Mouse (Mus musculus) ES-Bruce4 (cell line): ENCODE data around the gene Klhl21. TPM values are rescaled to one million over a fixed set of nuclear protein-coding genes. Genes with fewer than 3 reads are reported as not detected.
A peak's percentile ranks its signal among the peaks of the same experiment; 100 is the strongest.

Experiments
- H3K27ac ChIP-seq: 2 replicates; pipeline ENCODE4 v1.5.1; 2012; ENCODE audit warnings: low read length, inconsistent platforms; ENCODE audit not compliant: insufficient read depth
- H3K27me3 ChIP-seq: 2 replicates; pipeline ENCODE4 v1.6.1; 2012; ENCODE audit warnings: mild to moderate bottlenecking, low read length, inconsistent platforms; ENCODE audit not compliant: control insufficient read depth, poor library complexity, insufficient read depth, severe bottlenecking
- H3K36me3 ChIP-seq: 2 replicates; pipeline ENCODE4 v1.6.1; 2012; ENCODE audit warnings: inconsistent platforms, mild to moderate bottlenecking, low read length, moderate library complexity; ENCODE audit not compliant: control insufficient read depth, poor library complexity, insufficient read depth, severe bottlenecking
- H3K4me1 ChIP-seq: one replicate; pipeline ENCODE4 v1.8.1; 2011; ENCODE audit warnings: low read length; ENCODE audit not compliant: control insufficient read depth, insufficient read depth
- H3K4me3 ChIP-seq: 2 replicates; pipeline ENCODE4 v1.5.1; 2011; ENCODE audit warnings: low read depth, mild to moderate bottlenecking, low read length
- H3K9ac ChIP-seq: 2 replicates; pipeline ENCODE4 v1.6.1; 2012; ENCODE audit warnings: low read depth, mild to moderate bottlenecking, inconsistent platforms; ENCODE audit not compliant: poor library complexity, severe bottlenecking
- H3K9me3 ChIP-seq: replicated peaks from 2 replicates; pipeline ENCODE4 v1.6.1; 2012; ENCODE audit warnings: mild to moderate bottlenecking, low read length, inconsistent platforms; ENCODE audit not compliant: control insufficient read depth, poor library complexity, insufficient read depth, severe bottlenecking
- CTCF ChIP-seq: IDR thresholded peaks from one replicate; pipeline ENCODE4 v1.8.1; 2011; ENCODE audit warnings: low read depth, low read length
- EP300 ChIP-seq: IDR thresholded peaks from 2 replicates; pipeline ENCODE4 v1.6.1; 2011; ENCODE audit warnings: low read depth, low read length; ENCODE audit not compliant: insufficient read depth
- POLR2A ChIP-seq: IDR thresholded peaks from one replicate; pipeline ENCODE4 v1.8.1; 2011; ENCODE audit warnings: low read length; ENCODE audit not compliant: insufficient read depth
- polyA plus RNA-seq: library from polyadenylated mRNA; stranded (reverse); fragments of >200 nt; gene quantifications from 2 replicates; pipeline ENCODE4 v1.2.4, GENCODE M21; 2011; ENCODE audit warnings: low read depth; ENCODE audit not compliant: missing spikeins, insufficient read depth, insufficient read length

Klhl21 gene
- polyA plus RNA-seq, 1 experiment = 24.0 TPM

DNA sequence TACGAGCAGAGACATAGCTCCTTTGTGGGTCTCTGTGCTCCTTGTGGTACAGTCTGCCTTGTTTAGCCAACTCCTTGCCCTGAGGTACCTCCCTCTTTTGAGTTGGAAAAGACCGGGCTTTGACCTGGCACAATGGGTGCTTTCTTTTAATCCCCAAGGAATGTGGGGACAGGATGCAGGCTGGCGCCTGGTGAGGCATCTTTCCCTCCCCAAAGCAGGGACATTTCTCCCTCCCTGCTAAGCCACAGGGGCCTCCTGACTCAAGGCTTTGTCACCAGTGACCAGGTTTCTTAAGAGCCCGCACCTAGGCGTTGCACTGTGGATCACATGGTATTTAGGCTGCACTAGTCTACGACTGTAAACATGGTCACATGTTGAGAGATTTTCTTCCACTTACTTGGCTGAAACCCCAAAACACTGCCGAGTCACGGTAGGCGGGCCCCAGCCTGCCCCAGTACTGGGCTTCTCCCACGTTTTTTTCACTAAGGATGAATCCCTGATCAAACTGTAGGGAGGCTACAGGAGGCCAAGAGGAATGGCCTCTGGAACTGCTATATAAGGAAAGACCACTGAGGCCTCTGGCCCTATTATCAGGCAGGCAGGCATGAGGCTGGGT is 1.6 kb downstream of the Klhl21 start:
- TF ChIP-seq EP300 = no peak
- TF ChIP-seq CTCF = no peak
- no peak for TF ChIP-seq POLR2A
- peaks cover 25% of the 10 kb centered on the region for H3K36me3 ChIP-seq
- peak overlapping the region; percentile 69 for H3K9ac ChIP-seq
- no peaks in the 10 kb centered on the region for H3K9me3 ChIP-seq
- H3K4me3 ChIP-seq = peak overlapping the region; percentile 93
- H3K27me3 ChIP-seq = no peaks in the 10 kb centered on the region
- H3K27ac ChIP-seq = no peak overlapping the region
- H3K4me1 ChIP-seq = no peaks in the 10 kb centered on the region

DNA sequence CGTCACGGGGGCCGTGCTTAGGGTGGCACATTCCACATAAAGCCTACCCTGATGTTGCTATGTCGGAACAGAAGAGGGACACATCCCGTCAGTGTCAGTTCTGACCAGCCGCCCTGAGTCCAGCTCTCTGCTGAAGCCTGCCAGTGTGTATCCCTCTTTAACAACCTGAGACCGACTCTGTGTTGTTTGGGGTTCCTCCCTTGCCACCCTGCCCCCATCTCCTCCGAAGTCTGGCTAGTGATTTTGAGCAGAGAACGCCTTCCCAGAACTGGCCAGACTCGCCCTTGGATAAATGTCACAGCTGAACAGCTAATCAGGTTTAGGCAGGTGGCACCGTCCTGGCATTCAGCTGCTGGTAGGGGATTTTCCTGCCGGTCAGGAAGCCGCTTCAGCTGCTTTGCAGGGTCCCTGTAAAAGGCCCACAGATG is 2.1 kb downstream of the Klhl21 start:
- Histone ChIP-seq H3K27me3 (no peaks in the 10 kb centered on the region), H3K9ac (peak overlapping the region; percentile 69), H3K9me3 (no peaks in the 10 kb centered on the region), H3K27ac (no peak overlapping the region), H3K4me3 (peak overlapping the region; percentile 93), H3K4me1 (no peaks in the 10 kb centered on the region), H3K36me3 (peaks cover 28% of the 10 kb centered on the region)
- TF ChIP-seq EP300 (no peak), CTCF (no peak), POLR2A (no peak)

DNA sequence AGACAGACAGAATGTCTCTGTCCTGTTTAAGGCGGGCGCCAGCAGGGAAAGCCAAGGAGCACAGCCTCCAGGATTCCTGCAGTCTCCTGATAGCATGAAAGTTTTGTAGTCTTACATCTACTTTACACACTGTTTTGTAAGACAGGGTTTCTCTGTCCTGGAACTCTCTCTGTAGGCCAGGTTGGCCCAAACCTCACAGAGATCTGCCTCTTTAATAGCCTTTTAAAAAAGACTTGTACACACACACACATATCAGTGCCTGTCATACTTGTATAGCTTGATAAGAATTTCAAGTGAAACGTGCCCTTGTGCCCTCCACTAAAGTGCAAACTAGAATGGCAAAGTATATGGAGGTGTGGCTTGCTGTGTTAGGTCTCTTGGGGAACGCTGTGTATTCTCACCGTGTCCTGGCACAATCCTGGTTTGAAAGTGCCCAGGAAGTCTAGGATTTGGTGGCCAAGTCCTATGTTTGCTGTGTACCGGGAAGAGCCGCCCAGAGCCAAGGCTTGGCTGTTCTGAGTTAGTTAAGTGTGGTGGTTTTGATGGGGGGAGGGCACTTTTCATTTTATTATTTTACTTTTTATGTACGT is 2.7 kb downstream of the Klhl21 start:
- H3K36me3 ChIP-seq = peaks cover 30% of the 10 kb centered on the region
- no peak for TF ChIP-seq CTCF
- TF ChIP-seq POLR2A = no peak
- TF ChIP-seq EP300 = no peak
- no peaks in the 10 kb centered on the region for H3K9me3 ChIP-seq
- H3K27me3 ChIP-seq = no peaks in the 10 kb centered on the region
- peak overlapping the region; percentile 93 for H3K4me3 ChIP-seq
- peak overlapping the region; percentile 69; the same call in 1 of the 2 replicates for H3K9ac ChIP-seq
- H3K27ac ChIP-seq = no peak overlapping the region
- H3K4me1 ChIP-seq = no peaks in the 10 kb centered on the region

DNA sequence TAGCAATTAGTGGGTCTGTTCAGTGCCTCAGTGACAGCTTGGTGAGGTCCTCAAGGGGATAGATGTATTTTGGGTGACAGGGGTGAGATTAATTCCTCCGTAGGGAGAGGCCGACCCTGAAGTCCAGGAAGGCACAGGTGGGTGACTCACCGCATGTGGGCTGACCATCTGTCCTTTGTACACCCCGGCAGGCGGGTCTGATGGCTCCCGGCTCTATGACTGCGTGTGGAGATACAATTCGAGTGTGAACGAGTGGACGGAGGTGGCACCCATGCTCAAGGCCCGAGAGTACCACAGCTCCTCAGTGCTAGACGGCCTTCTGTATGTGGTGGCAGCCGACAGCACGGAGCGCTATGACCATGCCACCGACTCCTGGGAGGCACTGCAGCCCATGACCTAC is 3.5 kb downstream of the Klhl21 start:
- H3K9ac ChIP-seq = no peak overlapping the region
- H3K4me3 ChIP-seq = 0 out of 2 replicates have a peak overlapping the region, but pooled peaks have one; percentile 7
- no peaks in the 10 kb centered on the region for H3K9me3 ChIP-seq
- no peaks in the 10 kb centered on the region for H3K4me1 ChIP-seq
- TF ChIP-seq EP300 (no peak), POLR2A (no peak), CTCF (no peak)
- no peaks in the 10 kb centered on the region for H3K27me3 ChIP-seq
- no peak overlapping the region for H3K27ac ChIP-seq
- peaks cover 30% of the 10 kb centered on the region for H3K36me3 ChIP-seq

DNA sequence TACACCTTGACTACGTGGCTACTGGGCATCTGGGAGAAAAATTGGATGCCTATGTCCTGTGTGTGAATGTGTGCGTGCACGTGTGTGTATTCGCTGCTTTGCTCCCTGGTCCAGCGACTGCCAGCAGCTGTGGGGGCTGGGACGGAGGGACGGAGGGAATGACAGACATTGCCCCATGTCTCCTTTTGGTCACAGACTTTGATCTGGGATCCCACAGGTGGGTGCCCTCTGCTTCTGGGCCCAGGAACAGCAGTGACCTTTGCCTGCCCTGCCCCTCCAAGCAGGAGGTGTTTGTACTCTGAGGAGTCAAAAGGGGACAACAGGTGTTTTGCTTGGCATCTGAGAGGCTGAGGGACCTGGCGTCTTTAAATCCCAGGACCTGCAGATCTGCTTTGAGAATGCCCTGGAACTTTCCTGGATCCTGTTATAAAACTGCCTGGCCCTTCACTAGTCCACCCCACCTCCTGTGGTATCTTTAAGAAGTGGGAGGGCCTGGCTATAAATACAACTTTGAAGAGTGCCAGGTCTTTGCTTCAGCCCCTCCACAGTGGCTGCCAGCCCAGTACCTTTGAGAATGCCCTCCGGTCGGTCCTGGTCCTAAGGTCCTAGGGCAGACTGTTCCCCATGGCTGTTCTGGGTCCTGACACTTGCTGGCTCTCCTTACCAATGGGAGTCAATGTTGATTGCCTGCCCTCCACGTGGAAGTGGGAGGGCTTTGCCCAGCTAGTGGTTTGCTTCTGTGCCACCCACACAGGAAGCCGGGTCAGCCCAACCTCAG is 4.6 kb downstream of the Klhl21 start:
- Histone ChIP-seq H3K27ac (no peak overlapping the region), H3K9me3 (no peaks in the 10 kb centered on the region), H3K9ac (no peak overlapping the region), H3K27me3 (no peaks in the 10 kb centered on the region), H3K36me3 (peaks cover 30% of the 10 kb centered on the region), H3K4me3 (no peak overlapping the region), H3K4me1 (no peaks in the 10 kb centered on the region)
- TF ChIP-seq POLR2A (no peak), CTCF (no peak), EP300 (no peak)

DNA sequence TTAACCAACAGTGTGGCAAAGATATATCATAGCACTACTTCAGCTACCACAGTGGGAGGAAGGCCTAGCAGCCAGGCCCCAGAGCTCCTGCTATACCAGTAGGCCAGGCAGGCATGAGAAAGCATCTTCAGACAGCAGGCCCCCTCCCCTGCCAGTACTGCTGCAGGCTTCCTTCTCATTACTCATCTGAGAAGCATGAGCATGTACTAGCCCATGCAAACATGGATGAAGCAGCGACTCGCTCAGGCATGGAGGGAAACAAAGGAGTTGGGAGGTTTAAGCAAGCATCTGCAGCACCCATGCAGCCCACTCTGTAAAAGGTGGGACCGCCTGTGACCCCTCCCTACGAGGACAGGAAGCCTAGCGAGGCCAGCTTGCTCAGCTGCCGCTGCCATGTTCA is 10.5 kb downstream of the Klhl21 start:
- Histone ChIP-seq H3K4me3 (no peak overlapping the region), H3K4me1 (no peaks in the 10 kb centered on the region), H3K36me3 (peaks cover 17% of the 10 kb centered on the region), H3K9me3 (no peaks in the 10 kb centered on the region), H3K27ac (no peak overlapping the region), H3K9ac (no peak overlapping the region), H3K27me3 (no peaks in the 10 kb centered on the region)
- TF ChIP-seq EP300 = no peak
- no peak for TF ChIP-seq POLR2A
- TF ChIP-seq CTCF = no peak
